10 mouse cellular contexts compared by ENCODE assay signal in genomic region chr4:43428946-43429345, GRCm38 (mm10). TPM values are rescaled to one million over a fixed set of nuclear protein-coding genes. Genes with fewer than 3 reads are reported as not detected.
DNase-seq lines count a peak whose midpoint lies in the region; ATAC-seq and TF ChIP-seq lines count a peak whose summit lies in the region.
"Had no signal": no experiment of that assay in that cellular context is flagged by ENCODE, and none has a peak within 500 bp of the region (broad histone marks: within the 10 kb centered on the region; RNA-seq: fewer than 3 reads in every experiment).

Gene Fam166b (minus strand): TSS chr4:43429134.

- no peak for TF ChIP-seq POLR2A in limb, embryonic 14.5 days (IDR thresholded peaks at IDR 0.05; ENCODE audit: borderline replicate concordance, extremely low read depth, insufficient read depth, insufficient read length)

- H3K9ac ChIP-seq in liver, postnatal 0 days (replicated peaks) = no peak within 1 kb of the TSS
- H3K9ac ChIP-seq in liver, embryonic 11.5 days (ENCODE audit: low read depth, low read length) = no peak within 1 kb of the TSS
- peak within 1 kb of the TSS; percentile 37 for H3K9ac ChIP-seq in heart, embryonic 13.5 days
- 0 out of 2 replicates have a peak within 1 kb of the TSS, but pooled peaks have one; percentile 12 for H3K9ac ChIP-seq in limb, embryonic 14.5 days (ENCODE audit: low read depth, low read length, severe bottlenecking)
- H3K9ac ChIP-seq in stomach, embryonic 15.5 days = no peak within 1 kb of the TSS

- no peak within 1 kb of the TSS for H3K27ac ChIP-seq in liver, postnatal 0 days (ENCODE audit: low read depth)
- no peak within 1 kb of the TSS for H3K27ac ChIP-seq in liver, embryonic 11.5 days (ENCODE audit: low read depth, low read length)
- H3K27ac ChIP-seq in heart, embryonic 13.5 days (replicated peaks) = no peak within 1 kb of the TSS
- H3K27ac ChIP-seq in limb, embryonic 14.5 days (replicated peaks; ENCODE audit: low read depth, low read length) = no peak within 1 kb of the TSS
- no peak within 1 kb of the TSS for H3K27ac ChIP-seq in stomach, embryonic 15.5 days

- WGBS in liver, postnatal 0 days (ENCODE audit: insufficient replicate concordance) = 20% methylated on average over 10 of the region's 10 CpGs
- WGBS in liver, embryonic 11.5 days = 8% methylated on average over 10 of the region's 10 CpGs
- WGBS in heart, embryonic 13.5 days = 6% methylated on average over 10 of the region's 10 CpGs
- 9% methylated on average over 10 of the region's 10 CpGs for WGBS in limb, embryonic 14.5 days
- WGBS in stomach, embryonic 15.5 days = 13% methylated on average over 10 of the region's 10 CpGs

- no peaks in the 10 kb centered on the region for H3K9me3 ChIP-seq in liver, postnatal 0 days (ENCODE audit: low read length)
- no peaks in the 10 kb centered on the region for H3K9me3 ChIP-seq in liver, embryonic 11.5 days (ENCODE audit: control insufficient read depth, low read length)
- H3K9me3 ChIP-seq in heart, embryonic 13.5 days = no peaks in the 10 kb centered on the region
- H3K9me3 ChIP-seq in limb, embryonic 14.5 days (ENCODE audit: control insufficient read depth, low read length) = no peaks in the 10 kb centered on the region
- H3K9me3 ChIP-seq in stomach, embryonic 15.5 days = no peaks in the 10 kb centered on the region
- H3K9me3 ChIP-seq: megakaryocyte, embryonic 14.5 days had no signal

- TF ChIP-seq CTCF in liver, postnatal 0 days (IDR thresholded peaks at IDR 0.05; ENCODE audit: low read depth) = no peak

- peaks cover 2% of the 10 kb centered on the region; the same call in 1 of the 2 replicates for H3K4me1 ChIP-seq in liver, postnatal 0 days (ENCODE audit: insufficient read depth)
- peaks cover 6% of the 10 kb centered on the region for H3K4me1 ChIP-seq in liver, embryonic 11.5 days (replicated peaks; ENCODE audit: control insufficient read depth, insufficient read depth, low read length)
- H3K4me1 ChIP-seq in heart, embryonic 13.5 days = peaks cover 28% of the 10 kb centered on the region
- H3K4me1 ChIP-seq in limb, embryonic 14.5 days (ENCODE audit: control insufficient read depth, insufficient read depth, low read length) = peaks cover 12% of the 10 kb centered on the region; the same call in 1 of the 2 replicates
- H3K4me1 ChIP-seq in stomach, embryonic 15.5 days = peaks cover 28% of the 10 kb centered on the region

- ATAC-seq in liver, postnatal 0 days = peak; percentile 22; the same call in 1 of the 2 replicates
- no peak for ATAC-seq in liver, embryonic 11.5 days (replicated peaks; ENCODE audit: low FRiP score)
- no peak for ATAC-seq in heart, embryonic 13.5 days (ENCODE audit: extremely low read depth, insufficient number of reproducible peaks, low FRiP score, low TSS enrichment)
- ATAC-seq in limb, embryonic 14.5 days (ENCODE audit: low FRiP score, low read depth) = no peak
- ATAC-seq in stomach, embryonic 15.5 days (ENCODE audit: insufficient read depth, low FRiP score, low read depth) = peak; percentile 19; the same call in 1 of the 2 replicates

- peaks cover 17% of the 10 kb centered on the region for H3K36me3 ChIP-seq in liver, postnatal 0 days (replicated peaks; ENCODE audit: insufficient read depth, low read length)
- H3K36me3 ChIP-seq in liver, embryonic 11.5 days (ENCODE audit: control insufficient read depth, insufficient read depth, low read length) = no peaks in the 10 kb centered on the region
- peaks cover 33% of the 10 kb centered on the region for H3K36me3 ChIP-seq in heart, embryonic 13.5 days
- peaks cover 28% of the 10 kb centered on the region for H3K36me3 ChIP-seq in limb, embryonic 14.5 days (ENCODE audit: control insufficient read depth, insufficient read depth, low read length)
- H3K36me3 ChIP-seq in stomach, embryonic 15.5 days = peaks cover 15% of the 10 kb centered on the region

- TF ChIP-seq EP300 in liver, postnatal 0 days (IDR thresholded peaks at IDR 0.05; ENCODE audit: low read depth) = no peak

- H3K4me3 ChIP-seq in liver, postnatal 0 days (ENCODE audit: low read depth, low read length) = no peak within 1 kb of the TSS
- H3K4me3 ChIP-seq in liver, embryonic 11.5 days (ENCODE audit: low read depth, low read length) = no peak within 1 kb of the TSS
- peak within 1 kb of the TSS; percentile 11; the same call in 1 of the 2 replicates for H3K4me3 ChIP-seq in heart, embryonic 13.5 days
- no peak within 1 kb of the TSS for H3K4me3 ChIP-seq in limb, embryonic 14.5 days (replicated peaks; ENCODE audit: low read length)
- H3K4me3 ChIP-seq in stomach, embryonic 15.5 days (replicated peaks) = 0 out of 2 replicates have a peak within 1 kb of the TSS, but pooled peaks have one; percentile 0
- H3K4me3 ChIP-seq: erythroblast, embryonic 14.5 days had no signal

- no peak for DNase-seq in liver, postnatal 0 days
- no peak for DNase-seq in liver, embryonic 11.5 days (ENCODE audit: low spot score)
- no peak for DNase-seq in limb, embryonic 14.5 days (ENCODE audit: low spot score)
- no peak for DNase-seq in left cerebral cortex, adult 11 months (ENCODE audit: low spot score)
- DNase-seq in ovary, postnatal 36 days (ENCODE audit: low spot score) = no peak
- DNase-seq in spleen, postnatal 14 days (ENCODE audit: low spot score in 2 of 2) = no peak

- H3K27me3 ChIP-seq in liver, postnatal 0 days (ENCODE audit: insufficient read depth, low read length) = peaks cover 38% of the 10 kb centered on the region
- H3K27me3 ChIP-seq in liver, embryonic 11.5 days (replicated peaks; ENCODE audit: control insufficient read depth, insufficient read depth, low read length) = peaks cover 58% of the 10 kb centered on the region
- H3K27me3 ChIP-seq in heart, embryonic 13.5 days (replicated peaks) = peaks cover 60% of the 10 kb centered on the region
- H3K27me3 ChIP-seq in limb, embryonic 14.5 days (ENCODE audit: control insufficient read depth, insufficient read depth, low read length) = peaks cover 37% of the 10 kb centered on the region
- H3K27me3 ChIP-seq in stomach, embryonic 15.5 days (replicated peaks) = peaks cover 17% of the 10 kb centered on the region

- H3K4me2 ChIP-seq in liver, postnatal 0 days (ENCODE audit: low read depth, low read length) = no peak within 1 kb of the TSS
- no peak within 1 kb of the TSS; the same call in 1 of the 2 replicates for H3K4me2 ChIP-seq in liver, embryonic 11.5 days
- peak within 1 kb of the TSS; percentile 46 for H3K4me2 ChIP-seq in heart, embryonic 13.5 days
- H3K4me2 ChIP-seq in limb, embryonic 14.5 days (replicated peaks; ENCODE audit: low read depth, low read length, severe bottlenecking) = peak within 1 kb of the TSS; percentile 6; the same call in 1 of the 2 replicates
- H3K4me2 ChIP-seq in stomach, embryonic 15.5 days = peak within 1 kb of the TSS; percentile 17; the same call in 1 of the 2 replicates

RNA-seq across cellular contexts. Expression of gene Fam166b, which starts in this region (rescaled TPM):
- polyA plus RNA-seq in liver, postnatal 0 days (2015; fragmentation: Nextera tagmentation; extraction: Ambion mirVana) = 0.14 TPM in 1 of 2 replicates, not detected in the other
- polyA plus RNA-seq in liver, embryonic 11.5 days (2014; fragmentation: Nextera tagmentation; extraction: Ambion mirVana) = not detected in 2 replicates
- polyA plus RNA-seq in heart, embryonic 13.5 days (2015; fragmentation: Nextera tagmentation; extraction: Ambion mirVana) = 0.11 TPM in 1 of 2 replicates, not detected in the other
- polyA plus RNA-seq in limb, embryonic 14.5 days (2012; rRNA removed) = 0.20 and 0.29 TPM in 2 replicates
- polyA plus RNA-seq in limb, embryonic 14.5 days (2014; fragmentation: Nextera tagmentation; extraction: Ambion mirVana) = 0.14 and 0.33 TPM in 2 replicates
- 0.22 TPM in 1 of 2 replicates, not detected in the other for polyA plus RNA-seq in stomach, embryonic 15.5 days (2015; fragmentation: Nextera tagmentation; extraction: Ambion mirVana)

Comparison
In these comparisons a context has a peak if more than half of its experiments do, and no peak if none do; other contexts are left out.
1. Peak in ATAC-seq in liver, postnatal 0 days; RNA of the gene not detected or under 1 TPM.
2. Peak in ATAC-seq, H3K4me3 ChIP-seq and H3K4me2 ChIP-seq in stomach, embryonic 15.5 days; RNA of the gene not detected or under 1 TPM.
3. H3K4me2 ChIP-seq: peak in heart, embryonic 13.5 days (single experiment) and limb, embryonic 14.5 days (single experiment); none in liver, postnatal 0 days (single experiment) and liver, embryonic 11.5 days (single experiment).
4. H3K9ac ChIP-seq: peak in heart, embryonic 13.5 days (single experiment) and limb, embryonic 14.5 days (single experiment); none in liver, postnatal 0 days (single experiment), liver, embryonic 11.5 days (single experiment) and stomach, embryonic 15.5 days (single experiment).